Mouse (Mus musculus) embryonic facial prominence, embryonic 12.5 days (tissue): ENCODE measurements at regions not wholly inside any gene's neighbourhood (a gene's known extent, or its start where the extent isn't known, plus 50 kb on each side); places are given as distances from the start of the nearest gene placed in this dataset.

Experiments used
- ATAC-seq: fragments of 200-750 bp; cut with Nextera tagmentation; 2 replicates; pipeline ENCODE4 v1.8.0; 2017; ENCODE audit not compliant: insufficient number of reproducible peaks, insufficient read depth, low FRiP score, low TSS enrichment
- H3K27ac ChIP-seq: fragments of 300-500 bp; sonication (generic); 2 replicates; pipeline ENCODE4 v1.5.1; 2016; ENCODE audit warnings: mild to moderate bottlenecking
- H3K27me3 ChIP-seq: fragments of 300-500 bp; sonication (generic); 2 replicates; pipeline ENCODE4 v1.6.1; 2016; ENCODE audit warnings: mild to moderate bottlenecking, moderate library complexity
- H3K36me3 ChIP-seq: fragments of 300-500 bp; sonication (generic); 2 replicates; pipeline ENCODE4 v1.6.1; 2016; ENCODE audit warnings: mild to moderate bottlenecking
- H3K4me1 ChIP-seq: fragments of 300-500 bp; sonication (generic); 2 replicates; pipeline ENCODE4 v1.6.1; 2016
- H3K4me2 ChIP-seq: fragments of 300-500 bp; sonication (generic); replicated peaks from 2 replicates; pipeline ENCODE4 v1.6.1; 2016; ENCODE audit warnings: mild to moderate bottlenecking, moderate library complexity
- H3K4me3 ChIP-seq: fragments of 300-500 bp; sonication (generic); 2 replicates; pipeline ENCODE4 v1.5.1; 2016; ENCODE audit warnings: mild to moderate bottlenecking
- H3K9ac ChIP-seq: fragments of 300-500 bp; sonication (generic); 2 replicates; pipeline ENCODE4 v1.6.1; 2016; ENCODE audit warnings: mild to moderate bottlenecking, moderate library complexity
- H3K9me3 ChIP-seq: fragments of 300-500 bp; sonication (generic); 2 replicates; pipeline ENCODE4 v1.6.1; 2016; ENCODE audit warnings: mild to moderate bottlenecking, moderate library complexity
- WGBS: fragments of 180-500 bp; shearing (Covaris S2); methylation state at CpG from one replicate; pipeline ENCODE4 v1.1.7; 2016; 5-methylcytosine and 5-hydroxymethylcytosine counted together

DNA sequence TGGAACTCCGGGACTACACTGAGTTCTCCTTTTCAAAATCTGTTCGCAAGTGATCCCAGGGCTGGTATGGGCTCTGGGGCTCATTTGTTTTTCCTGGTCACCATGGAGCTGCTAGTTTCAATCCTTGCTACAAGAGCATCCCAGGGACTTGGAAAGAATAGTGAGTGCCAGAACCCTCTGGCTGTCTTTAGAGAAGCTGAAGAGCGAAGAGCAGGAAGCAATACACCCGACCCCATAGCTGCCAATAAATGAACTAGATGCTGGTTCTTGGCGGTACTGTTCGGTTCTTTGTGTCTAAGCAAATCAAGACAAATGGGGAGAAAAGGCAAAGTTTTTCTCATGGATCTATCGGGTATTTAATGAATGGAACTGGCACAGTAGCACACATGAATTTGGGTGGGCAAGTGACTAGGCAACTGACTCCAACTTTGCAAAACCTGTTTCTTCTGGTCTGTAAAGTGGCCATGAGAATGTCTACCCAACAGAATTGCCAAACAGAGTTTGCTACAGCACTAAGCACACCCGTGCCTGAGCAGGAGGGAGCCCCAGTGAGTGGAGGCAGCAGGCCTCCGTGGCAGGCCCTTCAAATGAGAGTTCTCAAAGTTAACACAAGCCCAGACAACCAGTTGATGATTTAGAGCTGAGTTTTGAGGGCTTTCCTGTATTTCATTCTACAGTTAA lies 2612.9 kb upstream of the Gm7489 start:
- Histone ChIP-seq H3K27me3 (no peaks in the 10 kb centered on the region), H3K4me1 (no peaks in the 10 kb centered on the region), H3K4me2 (no peak overlapping the region), H3K36me3 (no peaks in the 10 kb centered on the region), H3K27ac (no peak overlapping the region), H3K9me3 (no peaks in the 10 kb centered on the region), H3K9ac (no peak overlapping the region), H3K4me3 (no peak overlapping the region)
- 84% methylated on average over 9 of the region's 9 CpGs for WGBS
- no peak for ATAC-seq

DNA sequence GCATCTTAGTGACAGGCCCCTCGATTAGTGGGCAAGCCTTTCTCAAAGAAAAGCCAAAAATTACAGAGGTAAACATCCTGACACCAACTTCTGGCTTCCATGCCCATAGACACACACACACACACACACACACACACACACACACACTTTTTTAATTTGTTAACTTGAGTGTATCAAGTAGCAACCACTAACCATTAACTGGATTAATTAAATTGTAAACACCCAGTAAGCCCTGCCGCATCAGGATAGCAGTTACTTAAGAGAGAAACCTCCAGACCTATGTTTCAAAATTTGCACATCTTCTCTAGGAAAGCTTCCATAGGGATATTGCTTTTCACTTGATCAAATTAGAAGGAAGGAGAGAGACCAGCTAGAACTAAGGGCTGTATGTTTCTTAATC lies 2599.4 kb upstream of the Gm7489 start:
- 72% methylated on average over 2 of the region's 2 CpGs for WGBS
- Histone ChIP-seq H3K27me3 (no peaks in the 10 kb centered on the region), H3K9ac (no peak overlapping the region), H3K4me2 (no peak overlapping the region), H3K9me3 (no peaks in the 10 kb centered on the region), H3K4me1 (no peaks in the 10 kb centered on the region), H3K4me3 (no peak overlapping the region), H3K36me3 (no peaks in the 10 kb centered on the region), H3K27ac (no peak overlapping the region)
- ATAC-seq: no peak

DNA sequence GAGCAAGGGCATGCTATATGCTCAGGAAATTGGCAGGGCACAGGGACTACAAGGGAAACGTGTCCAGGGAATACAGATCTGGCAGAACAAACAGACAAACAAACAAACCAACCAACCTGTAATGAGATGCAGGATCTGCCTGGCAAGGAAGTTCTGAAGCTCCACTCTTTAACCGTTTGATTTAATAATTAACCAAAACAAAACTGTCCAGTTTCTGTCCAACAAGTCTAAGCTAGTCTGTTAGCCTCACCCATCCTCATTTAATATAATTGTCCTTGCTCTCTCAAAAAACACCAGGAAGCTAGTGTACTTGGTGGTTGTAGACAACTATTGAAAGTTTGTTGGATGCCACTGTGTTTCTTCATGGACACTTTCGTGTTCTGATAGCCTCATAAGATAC lies 2598.4 kb upstream of the Gm7489 start:
- Histone ChIP-seq H3K4me1 (no peaks in the 10 kb centered on the region), H3K4me3 (no peak overlapping the region), H3K4me2 (no peak overlapping the region), H3K9me3 (no peaks in the 10 kb centered on the region), H3K27ac (no peak overlapping the region), H3K27me3 (no peaks in the 10 kb centered on the region), H3K9ac (no peak overlapping the region), H3K36me3 (no peaks in the 10 kb centered on the region)
- no peak for ATAC-seq
- WGBS: 63% methylated on average over 3 of the region's 3 CpGs

DNA sequence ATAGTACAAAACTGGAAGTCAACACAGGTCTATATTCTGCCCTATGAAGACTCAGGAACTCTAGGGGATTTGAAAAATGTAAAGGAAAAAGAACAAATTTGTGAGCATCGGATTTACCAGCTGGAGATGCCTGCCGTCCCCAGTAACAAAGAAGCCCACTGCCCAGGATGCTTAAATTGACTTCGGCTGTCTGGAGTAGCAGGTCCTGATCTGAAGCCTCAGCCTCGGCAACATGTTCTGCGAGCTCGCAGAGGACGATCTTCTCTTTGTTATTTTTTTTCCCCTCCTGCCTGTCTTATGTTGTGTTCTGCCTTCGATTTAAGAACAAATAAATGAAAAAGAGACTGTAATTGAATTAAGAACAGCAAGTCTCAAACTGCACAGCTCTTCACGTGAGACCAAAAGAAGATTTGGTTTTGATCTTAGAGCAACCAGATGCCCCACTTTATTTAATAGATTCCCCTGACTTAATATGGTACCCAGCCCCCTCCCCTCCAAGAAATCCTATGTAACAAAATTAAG lies 2595.7 kb upstream of the Gm7489 start:
- no peaks in the 10 kb centered on the region for H3K9me3 ChIP-seq
- H3K4me1 ChIP-seq: no peaks in the 10 kb centered on the region
- WGBS: 18% methylated on average over 9 of the region's 9 CpGs
- no peak overlapping the region for H3K9ac ChIP-seq
- no peaks in the 10 kb centered on the region for H3K27me3 ChIP-seq
- no peak for ATAC-seq
- 0 out of 2 replicates have a peak overlapping the region, but pooled peaks have one; percentile 15 for H3K4me2 ChIP-seq
- no peak overlapping the region for H3K4me3 ChIP-seq
- no peak overlapping the region for H3K27ac ChIP-seq
- no peaks in the 10 kb centered on the region for H3K36me3 ChIP-seq

GRCm38 (mm10) chr15:51289916-51290315 lies 2594.8 kb upstream of the Gm7489 start:
- Histone ChIP-seq H3K9ac (no peak overlapping the region), H3K36me3 (no peaks in the 10 kb centered on the region), H3K27me3 (no peaks in the 10 kb centered on the region), H3K27ac (no peak overlapping the region), H3K4me2 (no peak overlapping the region), H3K4me3 (no peak overlapping the region), H3K4me1 (no peaks in the 10 kb centered on the region), H3K9me3 (no peaks in the 10 kb centered on the region)
- ATAC-seq: no peak
- WGBS: 64% methylated on average over 9 of the region's 9 CpGs

DNA sequence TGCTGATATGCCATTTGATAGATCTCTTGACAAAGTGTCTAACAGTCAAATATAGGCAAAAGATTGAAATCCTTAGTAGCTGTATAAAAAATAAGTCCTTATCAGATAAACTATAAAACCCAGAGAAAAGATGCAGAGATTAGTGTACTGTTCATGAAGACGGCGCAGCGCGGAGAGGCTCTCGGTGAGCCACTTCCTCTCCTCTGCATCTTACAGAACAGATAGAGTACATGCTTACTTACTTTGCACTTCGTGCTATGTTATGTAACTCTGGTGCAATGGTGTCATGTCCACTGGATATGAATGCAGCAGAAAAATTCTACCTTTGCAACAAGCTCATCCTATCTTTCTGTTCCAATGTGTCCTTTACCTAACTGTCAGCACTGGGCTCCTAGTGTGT lies 2593.5 kb upstream of the Gm7489 start:
- no peaks in the 10 kb centered on the region for H3K27me3 ChIP-seq
- ATAC-seq: no peak
- H3K4me1 ChIP-seq: no peaks in the 10 kb centered on the region
- no peak overlapping the region for H3K27ac ChIP-seq
- no peaks in the 10 kb centered on the region for H3K9me3 ChIP-seq
- H3K36me3 ChIP-seq: no peaks in the 10 kb centered on the region
- WGBS: 95% methylated on average over 6 of the region's 6 CpGs
- no peak overlapping the region for H3K9ac ChIP-seq
- H3K4me3 ChIP-seq: no peak overlapping the region
- no peak overlapping the region for H3K4me2 ChIP-seq

- no peak for ATAC-seq
These were observed 2587.9 kb upstream of the Gm7489 start for GRCm38 (mm10) chr15:51296841-51297240.

DNA sequence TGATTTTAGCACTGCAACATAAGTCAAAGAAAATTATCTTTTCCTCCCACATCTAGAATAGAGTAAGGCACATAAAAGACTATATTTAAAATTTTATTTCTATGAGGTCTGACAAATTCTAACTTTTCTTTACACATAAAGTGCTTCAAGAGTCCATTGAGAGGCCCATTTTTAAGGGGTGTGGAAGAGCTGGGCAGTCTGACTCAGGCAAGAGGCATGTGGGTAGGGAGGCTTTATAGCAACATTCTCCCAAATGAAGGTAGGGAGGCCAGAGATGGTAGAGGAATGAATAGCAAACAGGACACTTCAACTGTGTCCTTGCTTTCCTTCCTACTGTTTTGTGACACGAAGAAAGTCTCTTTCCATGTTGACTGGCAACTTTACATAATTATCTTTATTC lies 2566.6 kb upstream of the Gm7489 start:
- H3K4me1 ChIP-seq: no peaks in the 10 kb centered on the region
- 93% methylated on average over 1 of the region's 1 CpGs for WGBS
- H3K36me3 ChIP-seq: no peaks in the 10 kb centered on the region
- no peak overlapping the region for H3K27ac ChIP-seq
- no peak for ATAC-seq
- H3K4me2 ChIP-seq: no peak overlapping the region
- H3K4me3 ChIP-seq: no peak overlapping the region
- 0 out of 2 replicates have a peak, but pooled peaks cover 4% of the 10 kb centered on the region for H3K27me3 ChIP-seq
- no peak overlapping the region for H3K9ac ChIP-seq
- no peaks in the 10 kb centered on the region for H3K9me3 ChIP-seq

More at GRCm38 (mm10) chr15:51296841-51297240, 2587.9 kb upstream of the Gm7489 start:
- Histone ChIP-seq H3K36me3 (no peaks in the 10 kb centered on the region), H3K9ac (no peak overlapping the region), H3K9me3 (no peaks in the 10 kb centered on the region), H3K27me3 (no peaks in the 10 kb centered on the region), H3K4me3 (no peak overlapping the region), H3K4me1 (no peaks in the 10 kb centered on the region), H3K4me2 (no peak overlapping the region), H3K27ac (no peak overlapping the region)

DNA sequence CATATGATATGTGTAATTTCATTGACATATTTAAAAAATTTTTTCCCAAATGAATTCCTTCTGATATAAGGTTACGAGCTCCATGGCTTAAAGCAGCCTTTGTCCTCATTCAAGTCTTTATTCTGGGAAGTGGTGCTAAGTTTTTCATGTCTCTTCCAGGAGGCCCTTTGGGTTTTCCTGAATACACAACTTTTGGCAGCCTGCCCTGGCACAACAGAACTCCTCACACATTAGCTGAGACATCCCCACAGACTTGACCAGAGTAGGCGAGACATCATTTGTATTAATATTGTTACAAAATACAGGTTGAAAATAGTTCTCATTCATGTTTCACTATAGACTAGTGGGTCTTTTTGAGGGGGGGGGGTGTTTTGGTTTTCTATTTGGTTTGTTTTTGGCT lies 2565.9 kb upstream of the Gm7489 start:
- Histone ChIP-seq H3K36me3 (no peaks in the 10 kb centered on the region), H3K9me3 (no peaks in the 10 kb centered on the region), H3K4me1 (0 out of 2 replicates have a peak, but pooled peaks cover 3% of the 10 kb centered on the region), H3K9ac (no peak overlapping the region), H3K4me2 (no peak overlapping the region), H3K4me3 (no peak overlapping the region), H3K27ac (no peak overlapping the region), H3K27me3 (0 out of 2 replicates have a peak, but pooled peaks cover 4% of the 10 kb centered on the region)
- 69% methylated on average over 2 of the region's 2 CpGs for WGBS
- ATAC-seq: no peak

DNA sequence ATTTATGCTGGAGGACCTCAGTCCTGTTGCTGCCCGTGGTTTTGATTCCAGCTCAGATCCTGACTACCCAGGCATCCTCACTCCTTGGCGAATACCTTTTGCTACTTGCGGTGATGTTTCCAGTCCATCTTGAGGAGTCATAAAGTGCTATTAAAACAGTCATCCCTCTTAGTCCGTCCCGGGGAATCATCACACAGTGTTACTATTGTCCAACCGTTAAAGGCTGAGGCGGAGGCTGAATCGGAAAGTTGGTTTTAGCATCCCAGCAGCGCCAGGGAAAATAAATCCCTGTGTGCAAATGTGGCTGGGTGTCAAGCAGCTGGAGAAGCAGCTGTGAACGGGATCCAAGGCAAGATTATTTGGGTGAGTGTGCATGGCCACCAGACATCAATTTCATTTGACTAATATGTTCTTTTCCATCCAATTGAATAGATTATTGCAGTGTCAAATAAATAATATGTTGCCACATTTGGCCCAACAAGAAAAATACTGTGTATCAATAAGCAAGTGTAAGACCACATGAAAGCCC lies 2564.3 kb upstream of the Gm7489 start:
- Histone ChIP-seq H3K36me3 (no peaks in the 10 kb centered on the region), H3K9ac (no peak overlapping the region), H3K9me3 (no peaks in the 10 kb centered on the region), H3K27me3 (0 out of 2 replicates have a peak, but pooled peaks cover 4% of the 10 kb centered on the region), H3K4me2 (no peak overlapping the region), H3K4me3 (no peak overlapping the region), H3K27ac (no peak overlapping the region), H3K4me1 (peaks cover 7% of the 10 kb centered on the region; the same call in 1 of the 2 replicates)
- ATAC-seq: no peak
- 68% methylated on average over 10 of the region's 10 CpGs for WGBS

GRCm38 (mm10) chr15:51323284-51323683 lies 2561.4 kb upstream of the Gm7489 start:
- Histone ChIP-seq H3K27ac (no peak overlapping the region), H3K36me3 (no peaks in the 10 kb centered on the region), H3K27me3 (0 out of 2 replicates have a peak, but pooled peaks cover 4% of the 10 kb centered on the region), H3K4me2 (no peak overlapping the region), H3K4me3 (no peak overlapping the region), H3K4me1 (peaks cover 7% of the 10 kb centered on the region; the same call in 1 of the 2 replicates), H3K9me3 (no peaks in the 10 kb centered on the region), H3K9ac (no peak overlapping the region)
- WGBS: 34% methylated on average over 5 of the region's 5 CpGs
- ATAC-seq: no peak

- Histone ChIP-seq H3K36me3 (no peaks in the 10 kb centered on the region), H3K4me2 (no peak overlapping the region), H3K9ac (no peak overlapping the region), H3K4me1 (peaks cover 7% of the 10 kb centered on the region; the same call in 1 of the 2 replicates), H3K9me3 (no peaks in the 10 kb centered on the region), H3K4me3 (no peak overlapping the region), H3K27me3 (0 out of 2 replicates have a peak, but pooled peaks cover 4% of the 10 kb centered on the region), H3K27ac (no peak overlapping the region)
- WGBS: 54% methylated on average over 5 of the region's 5 CpGs
- ATAC-seq: no peak
These were observed 2560.5 kb upstream of the Gm7489 start for GRCm38 (mm10) chr15:51324211-51324610.
